Mouse (Mus musculus) midbrain, embryonic 13.5 days (tissue): ENCODE data around the gene Eloa. TPM values are rescaled to one million over a fixed set of nuclear protein-coding genes. Genes with fewer than 3 reads are reported as not detected.

Experiments used
- ATAC-seq: fragments of 200-750 bp; cut with Nextera tagmentation; 2 replicates; pipeline ENCODE4 v1.8.0; 2017; ENCODE audit warnings: mild to moderate bottlenecking, moderate TSS enrichment, moderate library complexity
- H3K27ac ChIP-seq: fragments of 300-500 bp; sonication (generic); 2 replicates; pipeline ENCODE4 v1.5.1; 2015; ENCODE audit warnings: inconsistent platforms, mild to moderate bottlenecking, moderate library complexity
- H3K27me3 ChIP-seq: fragments of 300-500 bp; sonication (generic); 2 replicates; pipeline ENCODE4 v1.6.1; 2015; ENCODE audit warnings: mild to moderate bottlenecking, inconsistent platforms
- H3K36me3 ChIP-seq: fragments of 300-500 bp; sonication (generic); 2 replicates; pipeline ENCODE4 v1.6.1; 2015; ENCODE audit warnings: mild to moderate bottlenecking, inconsistent platforms
- H3K4me1 ChIP-seq: fragments of 300-500 bp; sonication (generic); replicated peaks from 2 replicates; pipeline ENCODE4 v1.6.1; 2015; ENCODE audit warnings: inconsistent platforms
- H3K4me2 ChIP-seq: fragments of 300-500 bp; sonication (generic); replicated peaks from 2 replicates; pipeline ENCODE4 v1.6.1; 2015; ENCODE audit warnings: moderate library complexity, mild to moderate bottlenecking, inconsistent platforms
- H3K4me3 ChIP-seq: fragments of 300-500 bp; sonication (generic); replicated peaks from 2 replicates; pipeline ENCODE4 v1.5.1; 2015; ENCODE audit warnings: mild to moderate bottlenecking, inconsistent platforms
- H3K9ac ChIP-seq: fragments of 300-500 bp; sonication (generic); replicated peaks from 2 replicates; pipeline ENCODE4 v1.6.1; 2015; ENCODE audit warnings: mild to moderate bottlenecking, inconsistent platforms
- H3K9me3 ChIP-seq: fragments of 300-500 bp; sonication (generic); 2 replicates; pipeline ENCODE4 v1.6.1; 2016; ENCODE audit warnings: mild to moderate bottlenecking, inconsistent platforms
- WGBS: fragments of 180-500 bp; shearing (Covaris S2); methylation state at CpG from one replicate; pipeline ENCODE4 v1.1.7; 2015; 5-methylcytosine and 5-hydroxymethylcytosine counted together
- polyA plus RNA-seq: library from polyadenylated mRNA; unstranded; fragments of >200 nt; fragmentation: Nextera tagmentation; extraction: Ambion mirVana; gene quantifications from 2 replicates; pipeline ENCODE4 v1.2.1, GENCODE M21; 2015

Eloa gene
- polyA plus RNA-seq, 1 experiment from 2014 or later: 30.1 TPM

- 6% methylated on average over 15 of the region's 15 CpGs for WGBS
- Histone ChIP-seq H3K4me1 (peaks cover 20% of the 10 kb centered on the region), H3K4me3 (peak overlapping the region; percentile 78), H3K4me2 (peak overlapping the region; percentile 93), H3K27ac (peak overlapping the region; percentile 89), H3K9ac (peak overlapping the region; percentile 86), H3K27me3 (peaks cover 5% of the 10 kb centered on the region; the same call in 1 of the 2 replicates), H3K36me3 (peaks cover 61% of the 10 kb centered on the region), H3K9me3 (no peaks in the 10 kb centered on the region)
- peak; percentile 6; the same call in 1 of the 2 replicates for ATAC-seq
Observed at GRCm38 (mm10) chr4:135962946-135963345, 58.6 kb downstream of the Eloa start.

GRCm38 (mm10) chr4:135962198-135962597 lies 59.4 kb downstream of the Eloa start:
- peaks cover 20% of the 10 kb centered on the region for H3K4me1 ChIP-seq
- peaks cover 61% of the 10 kb centered on the region for H3K36me3 ChIP-seq
- no peak overlapping the region for H3K4me2 ChIP-seq
- peaks cover 5% of the 10 kb centered on the region; the same call in 1 of the 2 replicates for H3K27me3 ChIP-seq
- 88% methylated on average over 7 of the region's 7 CpGs for WGBS
- H3K4me3 ChIP-seq: no peak overlapping the region
- H3K27ac ChIP-seq: no peak overlapping the region
- H3K9ac ChIP-seq: no peak overlapping the region
- ATAC-seq: no peak
- no peaks in the 10 kb centered on the region for H3K9me3 ChIP-seq

- Histone ChIP-seq H3K4me2 (no peak overlapping the region), H3K27me3 (peaks cover 5% of the 10 kb centered on the region; the same call in 1 of the 2 replicates), H3K9ac (no peak overlapping the region), H3K27ac (no peak overlapping the region), H3K9me3 (no peaks in the 10 kb centered on the region), H3K4me1 (peaks cover 20% of the 10 kb centered on the region), H3K4me3 (no peak overlapping the region), H3K36me3 (peaks cover 56% of the 10 kb centered on the region)
- 92% methylated on average over 5 of the region's 5 CpGs for WGBS
- ATAC-seq: no peak
Observed at GRCm38 (mm10) chr4:135961709-135962108, 59.9 kb downstream of the Eloa start.

GRCm38 (mm10) chr4:135960717-135961116 lies 60.8 kb downstream of the Eloa start:
- Histone ChIP-seq H3K4me1 (peaks cover 20% of the 10 kb centered on the region), H3K4me2 (no peak overlapping the region), H3K36me3 (peaks cover 54% of the 10 kb centered on the region), H3K4me3 (no peak overlapping the region), H3K27ac (no peak overlapping the region), H3K9me3 (no peaks in the 10 kb centered on the region), H3K27me3 (peaks cover 5% of the 10 kb centered on the region; the same call in 1 of the 2 replicates), H3K9ac (no peak overlapping the region)
- no peak for ATAC-seq
- WGBS: 22% methylated on average over 5 of the region's 5 CpGs

GRCm38 (mm10) chr4:135958354-135958753 lies 63.2 kb downstream of the Eloa start:
- Histone ChIP-seq H3K4me3 (no peak overlapping the region), H3K9me3 (no peaks in the 10 kb centered on the region), H3K36me3 (peaks cover 60% of the 10 kb centered on the region), H3K27me3 (no peaks in the 10 kb centered on the region), H3K4me1 (peaks cover 6% of the 10 kb centered on the region), H3K9ac (no peak overlapping the region), H3K27ac (no peak overlapping the region), H3K4me2 (no peak overlapping the region)
- 71% methylated on average over 8 of the region's 8 CpGs for WGBS
- ATAC-seq: no peak

GRCm38 (mm10) chr4:135955886-135956285 lies 65.7 kb downstream of the Eloa start:
- Histone ChIP-seq H3K4me1 (no peaks in the 10 kb centered on the region), H3K4me3 (no peak overlapping the region), H3K36me3 (peaks cover 70% of the 10 kb centered on the region), H3K9me3 (no peaks in the 10 kb centered on the region), H3K27me3 (no peaks in the 10 kb centered on the region), H3K27ac (no peak overlapping the region), H3K9ac (no peak overlapping the region), H3K4me2 (no peak overlapping the region)
- 88% methylated on average over 9 of the region's 9 CpGs for WGBS
- ATAC-seq: no peak

- peak; percentile 63; the same call in 1 of the 2 replicates for ATAC-seq
- Histone ChIP-seq H3K4me1 (0 out of 2 replicates have a peak, but pooled peaks cover 4% of the 10 kb centered on the region), H3K27ac (no peak overlapping the region), H3K9me3 (no peaks in the 10 kb centered on the region), H3K9ac (no peak overlapping the region), H3K4me2 (no peak overlapping the region), H3K4me3 (no peak overlapping the region), H3K36me3 (peaks cover 60% of the 10 kb centered on the region), H3K27me3 (no peaks in the 10 kb centered on the region)
- WGBS: 11% methylated on average over 2 of the region's 2 CpGs
Observed at GRCm38 (mm10) chr4:135954241-135954640, 67.3 kb downstream of the Eloa start.

Other genes with a start within 250 kb of the Eloa start
- 267 and 285 TPM in 2 replicates for gene Srsf10, start 166.0 kb downstream of the Eloa start, polyA plus RNA-seq
- 144 TPM in 2 replicates for gene Pnrc2, start 147.9 kb downstream of the Eloa start, polyA plus RNA-seq
- 0.12 and 0.16 TPM in 2 replicates for gene Cnr2, start 126.4 kb downstream of the Eloa start, polyA plus RNA-seq
- 49.5 and 52.9 TPM in 2 replicates for gene Fuca1, start 101.0 kb downstream of the Eloa start, polyA plus RNA-seq
- 50.3 and 51.0 TPM in 2 replicates for gene Hmgcl, start 75.3 kb downstream of the Eloa start, polyA plus RNA-seq
- gene Gale, start 58.0 kb downstream of the Eloa start, polyA plus RNA-seq: 39.0 and 40.1 TPM in 2 replicates
- gene Lypla2, start 49.1 kb downstream of the Eloa start, polyA plus RNA-seq: 190 and 210 TPM in 2 replicates
- gene Pithd1, start 34.5 kb downstream of the Eloa start, polyA plus RNA-seq: 55.0 and 57.3 TPM in 2 replicates
- 333 and 348 TPM in 2 replicates for gene Rpl11, start 31.7 kb upstream of the Eloa start, polyA plus RNA-seq
- gene Id3, start 121.7 kb upstream of the Eloa start, polyA plus RNA-seq: 175 and 214 TPM in 2 replicates
- gene E2f2, start 150.6 kb upstream of the Eloa start, polyA plus RNA-seq: 3.8 and 4.0 TPM in 2 replicates
- gene Asap3, start 184.6 kb upstream of the Eloa start, polyA plus RNA-seq: 3.9 and 4.5 TPM in 2 replicates
- gene Tcea3, start 226.0 kb upstream of the Eloa start, polyA plus RNA-seq: 0.87 and 1.1 TPM in 2 replicates